Mouse (Mus musculus) lung, adult 2 months (tissue): ENCODE results near the gene Mpzl3.

ENCODE experiments used
- CTCF ChIP-seq: fragments of 200-500 bp; IDR thresholded peaks from 2 replicates; pipeline ENCODE4 v1.5.1; 2011; ENCODE audit warnings: mild to moderate bottlenecking, low read length, control low read depth; ENCODE audit not compliant: insufficient read depth
- POLR2A ChIP-seq: fragments of 200-500 bp; IDR thresholded peaks from 2 replicates; pipeline ENCODE4 v1.6.1; 2011; ENCODE audit warnings: low read depth, mild to moderate bottlenecking, control low read depth, low read length, borderline replicate concordance; ENCODE audit errors: extremely low read depth

DNA sequence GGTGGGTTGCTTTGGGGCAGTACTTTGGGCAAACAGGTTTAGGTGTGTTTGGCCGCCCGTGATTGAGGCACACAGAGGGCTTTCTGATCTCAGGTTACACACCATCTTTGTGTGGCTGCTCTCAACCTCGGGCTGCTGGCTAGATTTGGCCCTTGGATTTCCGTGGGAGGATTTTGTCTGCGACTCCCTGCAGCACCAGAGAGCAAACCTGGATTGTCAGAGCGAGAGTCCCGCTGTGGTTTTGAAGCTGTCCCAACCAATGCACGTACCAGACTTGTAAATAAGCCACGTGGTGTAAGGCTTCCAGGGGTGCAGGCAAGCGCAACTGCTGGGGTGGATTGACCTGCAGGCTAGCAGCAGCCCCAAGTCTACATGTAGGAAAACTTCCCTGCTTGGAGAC is 12.0 kb upstream of the Mpzl3 start:
- TF ChIP-seq POLR2A (no peak), CTCF (no peak)
